Mouse (Mus musculus) lung, postnatal 14 days (tissue): Measurements from ENCODE around the gene Kcnip1.
A peak's percentile ranks its signal among the peaks of the same experiment; 100 is the strongest.

Source experiments
- DNase-seq: peaks from one replicate; pipeline ENCODE4 v3.0.0; 2021

The Kcnip1 gene

DNA sequence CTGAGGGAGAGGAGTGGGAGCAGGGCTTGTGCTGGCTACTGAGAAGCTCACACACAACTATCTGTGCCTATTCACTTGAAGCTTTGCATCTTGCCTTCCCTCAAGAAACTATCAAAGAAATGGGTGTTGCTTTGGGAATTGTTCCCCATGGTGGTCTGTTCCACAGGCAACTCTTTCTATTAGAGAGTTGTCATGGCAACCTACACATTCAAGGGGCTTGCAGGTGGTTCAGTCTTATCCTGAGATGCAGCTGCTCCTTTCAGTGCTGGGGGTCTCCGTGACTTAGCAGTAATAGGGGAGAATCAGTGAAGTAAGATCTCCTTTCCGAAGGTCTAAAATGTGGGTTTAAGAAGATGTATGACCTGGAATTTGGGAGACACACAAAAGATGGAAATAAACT, 102.6 kb downstream of the Kcnip1 start:
- no peak for DNase-seq

DNA sequence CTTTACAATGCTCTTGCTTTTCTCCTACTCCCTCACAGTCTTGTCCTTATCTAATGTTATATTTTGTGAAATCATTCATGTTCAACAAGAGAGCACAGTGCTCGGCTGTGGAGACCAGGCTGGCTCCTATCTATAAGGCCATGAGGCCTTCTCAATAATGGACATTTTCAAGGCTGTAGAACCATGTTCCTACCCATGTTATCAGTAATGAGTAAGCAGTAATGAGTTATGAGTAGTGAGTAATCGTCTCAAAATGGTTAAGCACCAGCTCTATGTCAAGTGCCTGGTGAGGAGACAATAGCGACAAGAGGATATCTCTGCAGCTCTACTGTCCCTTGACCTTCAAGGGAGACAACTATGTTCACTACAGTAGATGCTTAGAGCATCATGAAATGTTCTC, 105.3 kb downstream of the Kcnip1 start:
- no peak for DNase-seq

- no peak for DNase-seq
These were observed 107.0 kb downstream of the Kcnip1 start for GRCm38 (mm10) chr11:33885981-33886380.

GRCm38 (mm10) chr11:33882731-33883328, 110.1 kb downstream of the Kcnip1 start:
- DNase-seq = no peak

DNA sequence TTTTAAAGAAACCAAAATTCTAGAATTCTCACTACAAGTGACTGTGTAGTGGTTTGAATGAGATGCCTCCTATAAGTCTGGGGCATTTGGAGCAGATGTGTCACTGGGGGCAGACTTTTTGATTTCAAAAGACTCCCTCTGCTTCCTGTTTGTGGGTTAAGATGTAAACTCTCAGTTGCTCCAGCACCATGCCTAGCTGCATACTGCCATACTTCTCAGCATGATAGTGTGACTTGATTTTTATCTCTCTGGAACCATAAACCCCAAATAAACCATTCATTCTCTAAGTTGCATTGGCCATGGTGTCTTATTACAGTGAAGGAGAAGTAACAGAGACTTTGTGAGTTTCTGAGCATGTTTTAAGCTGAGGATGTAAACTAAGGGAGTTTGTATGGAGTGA, 118.0 kb downstream of the Kcnip1 start:
- no peak for DNase-seq

DNA sequence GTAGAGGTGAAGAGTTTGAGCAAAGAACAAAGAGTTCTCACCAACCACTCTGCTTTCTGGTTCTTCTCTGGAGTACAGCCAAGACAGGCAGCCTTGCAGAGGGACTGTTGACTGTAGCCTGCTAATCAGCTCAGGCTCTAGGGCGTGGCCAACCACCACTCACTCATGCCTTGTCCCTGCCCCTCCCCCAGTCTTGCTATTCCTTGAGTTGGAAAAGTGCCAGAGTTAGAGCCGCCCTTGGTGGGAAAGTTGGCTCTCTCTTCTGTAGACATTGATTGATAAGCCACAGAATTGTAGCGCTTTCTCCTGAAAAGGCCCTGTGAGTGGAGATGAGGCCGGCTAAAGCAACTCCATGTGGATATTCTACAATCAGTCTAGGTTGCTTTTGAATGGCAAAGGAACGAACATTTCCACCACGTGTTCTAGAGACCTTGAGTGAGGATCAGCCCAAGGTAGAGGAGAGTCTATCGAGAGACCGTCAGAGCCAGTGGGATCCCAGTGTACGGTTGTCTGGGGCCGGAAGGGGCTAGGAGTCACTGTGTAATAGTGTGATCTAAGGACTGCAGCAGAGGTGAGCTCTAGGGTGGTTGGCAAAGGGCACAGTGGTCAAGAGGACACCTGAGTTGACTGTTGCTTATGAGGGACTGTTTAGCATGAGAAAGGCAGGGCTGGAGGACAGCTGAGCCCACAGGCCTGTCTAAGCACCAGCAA, 119.7 kb downstream of the Kcnip1 start:
- peak; percentile 52 for DNase-seq

DNA sequence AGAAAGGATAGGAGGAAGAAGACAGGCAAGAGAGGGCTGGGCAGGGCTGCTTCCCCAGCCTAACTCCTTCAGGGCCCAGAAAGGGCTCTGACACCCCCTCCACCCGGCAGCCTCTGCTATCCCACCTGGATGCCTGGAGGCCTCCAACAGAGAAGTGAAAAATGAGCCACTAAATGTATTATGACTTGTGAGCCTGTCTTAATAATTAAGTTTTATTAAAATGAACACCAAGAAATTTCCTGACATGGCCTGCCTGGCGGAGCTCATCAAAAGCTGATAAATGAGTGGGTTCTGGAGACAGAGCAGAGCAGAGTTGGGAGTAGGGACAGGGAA, 120.3 kb downstream of the Kcnip1 start:
- no peak for DNase-seq

DNA sequence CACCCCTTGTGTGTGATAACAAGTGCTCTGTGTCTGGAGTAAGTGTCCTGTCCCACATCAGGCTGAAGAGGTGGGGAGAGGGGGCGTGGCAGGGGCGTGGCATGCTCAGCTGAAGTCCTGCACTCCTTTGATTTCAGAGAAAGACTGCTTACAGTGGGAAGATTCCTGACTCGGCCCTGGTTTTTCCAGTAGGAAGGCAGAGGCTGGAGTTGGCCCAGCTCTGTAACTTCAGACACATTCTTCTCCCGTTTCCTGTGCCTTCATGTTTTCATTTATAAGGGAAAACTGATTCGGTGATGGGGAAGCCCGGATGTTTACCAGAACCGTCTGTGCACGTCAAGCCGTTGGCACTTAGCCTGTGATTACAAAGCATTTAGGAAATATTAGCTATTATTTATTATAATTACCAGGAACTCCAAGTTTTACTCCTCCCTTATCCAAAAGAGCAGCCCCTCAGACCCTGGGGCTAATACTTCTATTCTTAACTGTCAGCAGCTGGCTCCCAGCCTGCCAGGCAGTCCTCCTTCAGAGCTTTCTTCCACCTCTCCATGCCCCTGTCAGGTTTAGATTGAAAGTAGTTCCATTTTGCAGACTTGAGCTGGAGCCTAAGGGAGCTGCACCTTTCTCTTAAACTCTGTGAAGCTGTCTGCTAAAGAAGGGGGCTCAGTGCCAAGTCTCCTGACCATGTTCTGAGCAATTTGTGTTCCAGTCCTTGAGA, 120.8 kb downstream of the Kcnip1 start:
- peak; percentile 43 for DNase-seq

DNA sequence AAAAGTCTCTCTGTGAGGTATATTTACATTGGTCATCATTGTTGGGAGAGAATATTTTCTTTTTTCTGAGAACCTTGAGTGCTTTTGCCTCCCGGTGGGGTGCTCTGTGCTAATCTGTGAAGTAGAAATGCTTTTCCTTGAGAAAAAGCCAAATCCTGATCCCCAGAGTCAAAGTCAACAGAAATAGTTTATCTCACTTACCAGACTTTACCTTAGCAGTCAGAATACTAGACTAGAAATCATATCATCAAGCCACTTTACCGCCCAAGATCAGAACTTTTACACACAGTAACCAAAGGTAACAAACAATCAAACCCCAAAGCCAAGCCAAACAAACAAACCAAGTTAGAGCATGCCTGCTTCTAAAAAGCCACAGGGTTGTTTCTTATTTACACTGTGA, 122.7 kb downstream of the Kcnip1 start:
- DNase-seq = no peak

DNA sequence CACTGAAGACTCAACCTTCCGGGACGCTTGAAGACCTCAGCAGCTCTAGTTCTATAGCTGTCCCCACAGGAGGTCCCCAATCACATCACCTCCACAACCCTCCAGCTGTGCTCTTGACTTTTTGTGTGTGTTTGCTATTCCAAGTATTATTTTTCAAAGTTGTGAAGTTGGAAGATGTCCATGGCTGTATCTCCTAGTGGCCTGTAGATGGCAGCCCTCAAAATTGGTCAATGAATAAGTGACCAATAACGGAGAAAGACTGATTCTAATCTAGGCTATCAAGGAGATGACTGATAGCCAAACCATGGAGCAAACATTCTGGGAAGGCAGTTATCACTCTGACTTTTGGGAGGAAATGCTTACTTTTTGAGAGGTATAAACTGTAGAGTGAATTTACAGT, 123.4 kb downstream of the Kcnip1 start:
- DNase-seq = no peak

DNA sequence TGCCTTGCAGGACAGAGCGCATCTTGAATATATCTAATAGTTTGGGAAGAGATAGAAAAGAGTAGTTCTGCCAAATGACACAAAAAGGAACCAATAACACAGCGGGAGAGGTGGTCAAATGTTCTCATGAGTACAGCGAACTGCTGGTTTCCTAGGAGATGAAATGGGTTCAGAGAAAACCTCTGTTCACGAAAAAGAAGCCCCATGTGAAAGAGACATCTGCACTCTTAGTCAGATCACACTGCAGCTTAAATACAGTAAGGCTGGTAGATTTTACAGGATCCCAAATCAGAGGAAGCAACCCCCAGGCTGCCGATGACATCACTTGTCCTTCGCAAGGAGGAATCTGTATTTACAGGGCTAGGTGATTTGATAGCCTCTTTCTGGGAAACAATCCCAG, 126.2 kb downstream of the Kcnip1 start:
- no peak for DNase-seq

- DNase-seq = no peak
These were observed 128.7 kb downstream of the Kcnip1 start for GRCm38 (mm10) chr11:33864245-33864644.

GRCm38 (mm10) chr11:33861823-33862222, 131.1 kb downstream of the Kcnip1 start:
- no peak for DNase-seq

DNA sequence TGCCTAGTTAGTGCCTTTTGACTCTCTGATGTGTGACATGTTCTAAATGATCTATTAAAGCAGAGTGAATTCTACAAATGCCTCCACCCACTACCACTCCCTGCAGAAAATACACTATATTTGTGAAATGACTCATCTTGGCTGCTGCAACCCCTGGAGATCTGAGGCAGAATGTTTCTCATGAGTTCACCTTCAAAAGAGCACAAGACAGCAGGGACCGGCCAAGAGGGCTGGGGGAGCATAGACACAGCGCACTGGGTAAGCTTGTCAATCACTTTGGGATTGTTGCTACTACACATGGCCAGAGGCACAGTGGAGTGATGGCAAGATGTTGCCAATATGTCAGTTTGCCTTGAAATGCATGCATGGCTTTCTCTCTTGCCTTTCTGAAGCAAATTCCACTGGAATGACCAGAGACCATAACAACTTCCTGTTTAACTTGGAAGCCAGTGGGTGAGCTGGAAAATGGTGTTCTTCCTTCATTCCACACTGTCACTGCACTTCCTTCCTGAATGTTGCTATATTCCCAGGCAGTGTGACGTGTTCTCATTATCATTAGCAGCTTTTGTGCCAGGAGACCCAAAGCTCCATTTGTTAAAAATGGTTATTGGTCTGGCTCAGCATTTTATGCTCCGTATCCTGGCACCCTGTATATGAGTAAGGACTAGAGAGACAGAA, 131.9 kb downstream of the Kcnip1 start:
- DNase-seq = no peak

DNA sequence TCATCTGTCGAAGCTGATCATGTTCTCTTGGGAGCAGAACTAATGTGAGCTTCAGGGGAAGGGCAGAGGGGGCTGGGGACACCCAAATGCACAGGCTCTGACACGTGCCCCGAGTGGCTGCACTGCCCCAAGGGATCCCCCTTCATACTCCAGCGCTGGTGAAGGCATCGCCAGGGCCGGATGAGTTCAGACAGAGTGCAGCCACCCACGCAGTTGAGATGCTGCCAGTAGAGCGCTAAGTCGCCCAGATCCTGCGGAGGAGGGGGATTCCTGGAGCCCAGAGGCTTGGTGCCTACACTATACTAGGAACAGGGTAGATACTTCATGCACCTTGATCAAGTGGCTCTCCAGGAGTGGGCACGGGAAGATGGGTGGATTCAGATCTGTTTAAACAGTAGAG, 143.3 kb downstream of the Kcnip1 start:
- DNase-seq = peak; percentile 21

DNA sequence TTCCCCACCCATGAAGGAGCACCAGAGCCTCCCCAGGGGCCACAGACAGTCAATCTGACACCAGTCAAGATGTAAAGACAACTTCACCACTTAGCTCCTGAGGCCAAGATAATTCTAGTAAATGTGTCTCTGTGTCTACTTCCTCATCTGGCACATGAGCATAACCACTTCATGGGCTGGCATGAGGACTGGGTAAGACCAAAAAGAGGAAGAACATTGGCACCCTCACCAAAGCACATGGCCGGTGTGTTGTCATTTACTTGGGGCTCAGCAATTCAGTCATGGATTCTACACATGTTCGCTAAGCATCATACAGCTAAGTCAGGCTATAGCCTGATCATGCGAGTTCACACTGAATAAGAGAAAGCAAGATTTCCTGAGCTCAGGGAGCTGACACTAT, 144.3 kb downstream of the Kcnip1 start:
- no peak for DNase-seq

DNA sequence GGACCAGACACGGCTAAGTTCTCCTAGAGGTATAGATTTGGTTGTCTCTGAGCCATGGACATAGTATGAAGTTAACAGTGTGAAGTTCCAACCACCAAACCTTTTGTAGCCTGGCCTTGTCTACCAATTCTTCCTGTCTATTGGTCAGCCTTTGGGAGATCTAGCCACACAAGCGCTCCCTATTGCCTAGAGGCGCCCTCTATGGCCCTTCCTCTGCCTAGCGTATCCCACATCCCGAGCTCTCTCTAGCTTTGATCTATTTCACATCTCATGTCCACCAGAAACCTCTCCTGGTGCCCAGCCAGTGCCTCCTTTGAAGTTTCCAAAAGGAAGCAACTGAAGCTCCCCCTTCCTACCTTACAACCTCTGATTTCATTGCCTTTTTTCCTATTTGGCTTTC, 147.0 kb downstream of the Kcnip1 start:
- DNase-seq = no peak

- no peak for DNase-seq
These were observed 149.6 kb downstream of the Kcnip1 start for GRCm38 (mm10) chr11:33843294-33843864.

GRCm38 (mm10) chr11:33839049-33839448, 153.9 kb downstream of the Kcnip1 start:
- DNase-seq = no peak

DNA sequence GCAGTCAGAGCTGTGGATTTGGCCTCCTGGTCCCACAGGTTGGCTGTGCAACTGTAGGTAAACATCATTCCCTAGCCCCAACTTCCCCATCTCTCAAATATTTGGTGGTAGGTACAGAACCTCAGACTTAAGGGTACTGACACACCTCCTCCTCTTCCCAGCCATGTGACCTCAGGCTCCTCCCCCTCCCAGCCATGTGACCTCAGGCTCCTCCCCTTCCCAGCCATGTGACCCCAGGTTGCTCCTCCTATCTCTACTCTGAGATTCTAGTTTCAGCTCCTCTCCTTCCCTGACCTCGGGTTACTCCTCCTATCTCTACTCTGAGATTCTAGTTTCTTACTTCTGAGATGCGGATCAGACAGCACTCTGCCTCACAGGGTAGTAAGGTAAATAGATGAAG, 163.2 kb downstream of the Kcnip1 start:
- DNase-seq = no peak

DNA sequence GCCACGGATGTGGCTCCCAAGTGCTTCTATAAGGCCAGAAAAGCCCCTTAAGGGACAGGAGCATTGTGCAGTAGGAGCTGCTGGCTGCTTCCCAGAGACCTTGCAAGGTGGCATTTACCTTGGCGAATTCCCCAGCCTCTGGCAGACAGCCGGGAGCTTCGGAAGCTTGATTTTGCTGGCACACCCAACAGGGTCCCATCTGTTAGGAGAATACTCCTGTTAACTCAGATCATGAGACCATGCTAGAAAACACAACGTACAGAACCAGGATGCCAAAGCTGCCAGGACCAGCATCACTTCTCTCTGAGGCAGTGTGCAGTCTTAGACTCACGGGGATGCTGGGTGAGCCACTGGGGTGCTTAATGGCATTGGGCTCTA, 165.1 kb downstream of the Kcnip1 start:
- DNase-seq = no peak

DNA sequence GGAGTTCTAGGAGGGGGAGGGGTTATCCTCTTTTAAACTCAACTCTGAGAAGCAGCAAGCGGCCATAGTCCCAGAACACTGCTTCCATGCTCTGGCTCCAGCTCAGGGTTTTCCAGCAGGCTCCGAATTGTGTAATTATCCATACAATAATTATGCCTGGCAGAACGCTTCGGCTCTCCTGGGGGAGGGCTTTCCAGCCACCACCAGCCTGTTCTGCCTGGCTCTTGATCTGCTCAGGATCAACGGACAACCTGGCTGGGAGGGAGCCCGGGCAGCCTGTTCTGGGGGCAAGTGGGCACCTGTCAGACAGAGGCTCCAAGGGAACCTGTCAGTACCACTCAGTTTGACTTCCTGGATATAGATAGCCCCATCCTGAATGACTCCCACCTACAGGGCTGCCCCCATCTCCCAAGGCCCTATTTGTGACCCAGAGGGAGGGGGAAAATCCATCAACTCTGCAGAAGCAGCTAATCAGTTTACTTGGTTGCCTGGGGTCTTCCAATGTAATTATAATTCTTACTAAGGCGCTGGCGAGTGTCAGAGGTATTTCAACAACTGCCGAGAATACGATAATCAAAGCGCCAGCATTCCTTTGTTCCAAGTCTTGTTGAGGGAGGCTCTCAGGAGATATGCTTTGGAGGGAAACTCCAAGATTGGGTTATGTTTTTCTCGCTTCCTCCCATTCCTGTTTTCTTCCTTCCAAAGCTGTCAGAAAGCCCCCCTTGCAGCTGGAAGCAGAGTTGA, 165.7 kb downstream of the Kcnip1 start:
- DNase-seq = no peak

GRCm38 (mm10) chr11:33824739-33825138, 168.2 kb downstream of the Kcnip1 start:
- no peak for DNase-seq
